Mouse (Mus musculus): ENCODE data around the gene Rngtt. TPM values are rescaled to one million over a fixed set of nuclear protein-coding genes. Genes with fewer than 3 reads are reported as not detected.
A peak's percentile ranks its signal among the peaks of the same experiment; 100 is the strongest.
"Not testable (repeated sequence)": the region's sequence is repeated elsewhere in the genome, so short reads cannot be mapped to it uniquely, and the experiment has no call there.

The Rngtt gene
- 10 to 100 TPM; 29.6 to 43.7 TPM for total RNA-seq (2021)
- long read RNA-seq, experiment 1, full-length matches to known transcripts, result 21 of 30 reads
- long read RNA-seq, experiment 1, partial matches to known transcripts, result 7 of 30 reads
- long read RNA-seq, experiment 1, other reads (novel, unspliced or antisense), result 2 of 30 reads
- long read RNA-seq, experiment 2, full-length matches to known transcripts, result 14 of 21 reads
- long read RNA-seq, experiment 2, partial matches to known transcripts, result 2 of 21 reads
- long read RNA-seq, experiment 2, other reads (novel, unspliced or antisense), result 5 of 21 reads

GRCm38 (mm10) chr4:33309764-33310757 is at the start of gene Rngtt:
Gene Rngtt (plus strand): TSS chr4:33310311.
- DNase-seq, result peak; percentile 97 to 99

DNA sequence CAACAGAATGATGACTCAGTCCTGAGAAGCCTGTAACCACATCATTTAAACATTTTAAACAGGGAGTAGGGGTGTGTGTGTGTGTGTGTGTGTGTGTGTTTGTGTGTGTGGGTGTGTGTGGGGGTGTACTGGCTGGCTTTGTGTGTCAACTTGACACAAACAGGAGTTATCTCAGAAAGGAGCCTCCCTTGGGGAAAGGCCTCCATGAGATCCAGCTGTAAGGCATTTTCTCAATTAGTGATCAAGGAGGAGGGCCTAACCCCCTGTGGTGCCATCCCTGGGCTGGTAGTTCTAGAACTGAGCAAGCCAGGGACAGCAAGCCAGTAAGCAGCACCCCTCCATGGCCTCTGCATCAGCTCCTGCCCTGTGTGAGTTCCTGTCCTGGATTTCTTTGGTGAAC is 49.8 kb upstream of the Rngtt start:
- no peak for DNase-seq

GRCm38 (mm10) chr4:33261311-33261753 is 48.8 kb upstream of the Rngtt start:
- peak; percentile 96 to 98 for DNase-seq

DNA sequence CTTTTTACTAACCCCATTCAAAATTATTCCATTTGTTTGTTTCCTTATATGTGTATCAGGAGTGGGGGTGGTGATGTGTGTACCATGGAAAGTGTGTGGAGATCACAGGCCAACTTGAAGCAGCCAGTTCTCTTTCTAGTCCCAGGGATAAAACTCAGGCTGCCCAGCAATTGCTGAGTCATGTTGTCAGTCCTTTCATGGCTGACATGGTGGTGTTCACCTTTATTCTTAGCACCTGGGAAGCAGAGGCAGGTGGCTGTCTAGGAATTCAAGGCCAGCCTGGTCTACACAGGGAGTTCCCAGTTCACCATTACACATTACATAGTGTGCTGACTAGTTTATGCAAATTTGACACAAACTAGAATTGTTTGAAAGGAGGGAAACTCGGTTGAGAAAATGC is 47.2 kb upstream of the Rngtt start:
- no peak for DNase-seq

DNA sequence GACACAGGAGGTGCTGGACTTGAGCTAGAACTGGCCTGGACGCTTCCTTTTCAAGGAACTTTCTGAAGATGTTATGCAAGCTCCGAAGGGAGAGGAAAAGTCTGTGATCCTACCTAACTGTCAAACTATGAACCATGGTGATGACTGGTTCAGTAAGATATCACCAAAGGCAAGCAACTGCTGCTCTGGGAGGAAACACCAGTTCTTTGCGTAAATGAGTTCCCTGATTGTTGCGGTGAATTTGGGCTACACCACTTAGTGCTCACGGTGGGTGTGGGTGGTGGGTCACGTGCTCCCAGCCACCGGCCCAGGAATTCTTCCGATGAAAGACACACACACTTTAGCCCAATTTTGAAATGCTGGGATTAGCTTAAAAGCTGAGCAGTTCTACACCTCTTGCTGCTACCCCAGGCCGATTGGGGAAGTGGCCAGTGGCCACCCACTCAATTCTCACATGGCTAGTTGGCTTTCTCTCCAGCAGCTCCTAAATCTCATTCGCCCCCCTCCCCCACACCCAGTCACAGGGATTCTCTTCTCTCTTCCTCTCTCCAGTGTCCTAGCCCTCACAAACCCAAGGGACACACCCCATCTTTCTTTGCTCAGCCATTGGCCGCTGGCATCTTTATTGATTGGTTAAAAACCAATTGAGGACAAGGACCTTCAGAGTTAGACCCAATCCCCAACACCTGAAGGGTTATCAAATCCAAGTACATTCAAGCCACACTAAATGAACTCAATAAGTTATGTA is 45.0 kb upstream of the Rngtt start:
- DNase-seq, result no peak

GRCm38 (mm10) chr4:33270386-33271314 is 39.5 kb upstream of the Rngtt start:
- no peak for DNase-seq

DNA sequence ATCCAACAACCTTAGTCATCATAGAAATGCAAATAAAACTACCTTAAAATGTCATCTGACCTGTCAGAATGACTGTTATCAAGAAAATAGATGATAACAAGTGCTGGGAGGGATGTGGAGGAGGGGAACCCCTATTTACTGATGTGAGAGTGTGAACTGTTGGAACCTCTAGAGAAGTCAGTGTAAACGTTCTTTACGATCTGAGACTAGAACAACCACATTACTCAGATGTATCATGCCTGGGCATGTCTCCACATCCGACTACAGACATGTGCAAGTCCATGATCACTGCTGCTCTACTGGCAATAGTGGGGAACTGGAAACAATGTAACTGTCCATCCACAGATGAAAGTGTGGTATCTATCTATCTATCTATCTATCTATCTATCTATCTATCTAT is 36.7 kb upstream of the Rngtt start:
- DNase-seq, result no peak

- no peak for DNase-seq
Observed at GRCm38 (mm10) chr4:33281891-33282685, 28.0 kb upstream of the Rngtt start.

DNA sequence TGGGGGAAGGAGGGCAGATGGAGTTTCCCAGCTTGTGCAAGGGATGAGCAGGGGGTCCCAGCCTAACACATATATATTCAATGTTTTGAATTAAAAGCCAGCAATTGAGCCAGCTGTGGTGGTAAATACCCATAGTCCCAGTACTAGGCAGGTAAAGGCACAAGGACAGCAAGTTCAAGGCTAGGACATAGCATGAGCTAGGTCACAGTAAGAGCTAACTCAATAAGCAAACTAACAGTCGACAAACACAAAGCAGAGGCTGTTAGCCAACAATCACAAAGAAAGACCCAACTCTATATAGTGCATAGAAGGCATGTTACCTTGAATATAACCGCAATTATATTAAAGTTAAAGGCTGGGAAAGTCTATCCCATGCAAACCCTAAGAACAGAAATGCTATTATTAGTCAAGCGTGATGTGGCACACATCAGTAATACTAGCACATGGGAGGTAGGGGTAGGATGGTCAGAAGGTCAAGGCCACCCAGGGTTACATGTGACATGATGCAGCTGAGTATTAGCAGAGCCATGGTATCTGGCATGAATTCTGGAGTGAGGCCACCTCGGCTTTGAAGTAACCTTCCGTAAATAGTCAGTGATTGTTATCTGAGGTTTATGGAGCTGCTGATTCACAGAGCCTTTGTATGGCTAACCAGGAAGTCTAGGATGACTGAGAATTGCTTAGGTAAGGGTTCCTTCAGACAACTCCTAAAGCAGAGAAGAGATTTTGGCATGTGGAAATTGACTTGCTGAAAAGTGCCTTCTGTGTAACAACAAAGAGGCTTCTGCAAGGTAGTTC is 25.8 kb upstream of the Rngtt start:
- peak; percentile 48 to 59 for DNase-seq

DNA sequence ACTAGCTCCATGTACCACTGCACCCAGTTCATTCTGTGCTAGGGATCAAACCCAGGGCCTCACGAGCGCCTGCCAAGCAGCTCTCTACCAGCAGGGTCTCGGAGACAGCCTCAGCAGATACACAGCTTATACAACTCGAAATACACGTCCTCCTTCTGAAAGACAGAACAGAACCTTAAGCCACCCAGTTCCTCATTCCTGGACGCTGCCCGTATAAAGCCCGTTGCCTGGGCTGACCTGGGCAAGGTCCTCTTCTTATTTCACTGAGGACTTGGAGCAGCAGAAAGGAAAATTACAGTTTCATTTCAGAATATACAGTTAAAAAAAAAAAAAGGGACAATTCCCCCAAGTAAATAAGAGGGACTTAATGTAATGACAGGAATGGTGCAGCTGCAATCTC is 24.7 kb upstream of the Rngtt start:
- DNase-seq, result no peak

DNA sequence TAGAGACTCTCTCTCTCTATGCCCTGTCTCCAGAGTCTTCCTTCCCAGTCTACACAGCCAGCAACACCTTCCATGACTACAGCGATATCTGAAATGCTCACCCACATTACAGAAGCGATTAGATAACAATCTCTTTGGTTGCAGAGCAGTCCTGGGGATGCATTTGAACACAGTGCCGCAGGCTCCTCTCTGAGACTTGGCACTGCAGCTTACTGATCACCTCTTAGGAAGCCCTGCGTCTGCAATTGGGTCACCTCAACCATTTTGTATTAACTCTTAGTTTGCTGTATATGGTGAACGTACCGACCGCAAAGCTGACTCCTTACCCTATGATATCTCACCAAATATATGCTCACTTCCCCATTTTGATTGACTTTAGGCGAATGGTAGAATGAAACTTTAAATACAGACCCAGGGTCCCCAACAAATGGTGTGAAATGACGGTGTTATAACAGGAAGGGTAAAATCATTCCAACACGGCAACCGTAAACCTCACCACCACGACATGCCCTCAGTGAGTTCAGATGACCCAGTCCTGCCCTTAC is 20.9 kb upstream of the Rngtt start:
- DNase-seq, result peak in 1 of 2 experiments; percentile 8

DNA sequence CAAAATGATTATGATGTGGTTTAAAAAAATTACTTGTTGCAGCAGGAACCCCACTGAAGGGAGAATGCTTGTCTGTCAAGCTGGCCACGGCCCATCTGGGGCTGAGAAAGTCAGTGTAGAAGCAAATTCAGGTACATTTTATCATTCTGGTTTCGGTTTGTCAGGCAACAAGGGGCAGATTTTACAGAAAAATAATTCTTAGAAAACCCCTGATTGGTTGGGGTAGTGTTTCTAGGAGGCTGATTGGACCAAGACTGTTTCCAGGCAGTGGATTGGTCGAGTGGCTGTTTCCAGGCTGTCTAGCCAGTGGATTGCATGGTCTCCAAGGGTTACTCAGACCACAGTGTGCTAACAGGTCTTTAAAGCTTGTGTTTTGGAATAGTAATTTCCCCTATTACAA is 20.1 kb upstream of the Rngtt start, which contains the start of gene Pnrc1:
Gene Pnrc1, minus strand, starts transcription at position 162 of the 400 bp plus-strand sequence.
- DNase-seq, result peak; percentile 72 to 81

DNA sequence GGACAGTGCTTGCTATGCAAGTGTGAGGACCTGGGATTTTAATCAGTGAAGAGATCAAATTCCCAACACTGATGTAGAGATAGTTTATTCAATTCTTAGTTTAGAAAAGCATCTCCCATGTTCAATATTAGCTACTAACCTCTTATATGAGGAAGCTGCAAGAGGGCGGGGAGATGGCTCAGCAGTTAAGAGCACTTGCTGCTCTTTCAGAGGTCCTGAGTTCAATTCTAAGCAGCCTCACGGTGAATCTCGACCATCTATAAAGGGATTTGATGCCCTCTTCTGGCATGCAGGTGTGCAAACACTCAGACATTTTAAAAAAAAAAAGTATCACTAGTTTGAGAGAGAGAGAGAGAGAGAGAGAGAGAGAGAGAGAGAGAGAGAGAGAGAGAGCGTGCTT is 19.2 kb upstream of the Rngtt start:
- DNase-seq, result no peak

GRCm38 (mm10) chr4:33292409-33293370 is 17.4 kb upstream of the Rngtt start:
- peak; percentile 81 to 85 for DNase-seq

- not testable (repeated sequence) for DNase-seq
Observed at GRCm38 (mm10) chr4:33300891-33301665, 9.0 kb upstream of the Rngtt start.

GRCm38 (mm10) chr4:33303057-33303456 is 7.1 kb upstream of the Rngtt start:
- no peak for DNase-seq

GRCm38 (mm10) chr4:33307146-33307545 is 3.0 kb upstream of the Rngtt start:
- no peak for DNase-seq

Data from adrenal gland, postnatal 36 days (tissue).